In the genomic region with DNA sequence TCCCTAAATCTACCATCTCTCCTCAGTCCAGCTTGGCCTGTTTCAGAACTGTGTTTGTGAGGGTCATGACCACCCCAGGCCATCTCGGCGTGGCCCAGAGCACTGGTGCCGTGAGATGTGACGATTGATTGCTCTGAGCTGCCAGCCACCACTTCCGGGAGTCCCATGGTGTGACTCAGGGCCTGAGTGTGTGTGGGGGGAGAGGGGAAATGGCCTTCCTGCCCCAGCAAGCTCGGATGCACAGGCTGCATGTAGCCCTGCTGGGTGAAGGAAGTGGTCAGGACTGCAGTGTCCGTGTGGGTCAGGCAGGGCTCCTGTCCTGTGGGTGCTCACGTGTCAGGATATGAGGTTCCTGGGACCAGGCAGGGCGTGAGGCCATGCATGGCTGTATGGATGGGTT, we compare ENCODE assay signal across 17 mouse cellular contexts. TPM values are rescaled to one million over a fixed set of nuclear protein-coding genes. Genes with fewer than 3 reads are reported as not detected.
DNase-seq lines count a peak whose midpoint lies in the region; ATAC-seq and TF ChIP-seq lines count a peak whose summit lies in the region.
"Had no signal": no experiment of that assay in that cellular context is flagged by ENCODE, and none has a peak within 500 bp of the region (broad histone marks: within the 10 kb centered on the region; RNA-seq: fewer than 3 reads in every experiment).

No protein-coding gene starts in this region.

- no peaks in the 10 kb centered on the region for H3K4me1 ChIP-seq in lung, postnatal 0 days (ENCODE audit: insufficient read depth, low read depth, low read length)

- intact Hi-C loops in heart, postnatal 25 days (cut with DNase I): no loop called here

- no peaks in the 10 kb centered on the region for H3K9me3 ChIP-seq in lung, postnatal 0 days (ENCODE audit: low read length)
- H3K9me3 ChIP-seq: forebrain, embryonic 12.5 days; hindbrain, embryonic 15.5 days; kidney, embryonic 15.5 days; neural tube, embryonic 15.5 days had no signal

- no peak for DNase-seq in lung, postnatal 0 days (ENCODE audit: low spot score)
- no peak for DNase-seq in lung, postnatal 14 days
- DNase-seq in yolk sac, embryonic 10.5 days (ENCODE audit: low spot score): no peak
- DNase-seq in adrenal gland, postnatal 25 days: no peak
- DNase-seq in heart, postnatal 25 days (ENCODE audit: low spot score): no peak
- DNase-seq in gastrocnemius, adult 8-10 months (ENCODE audit: low spot score in 2 of 2): no peak
- DNase-seq: adrenal gland, adult 8-10 months; heart, adult 18-20 months; lung, postnatal 10 days had no signal

- WGBS in lung, postnatal 0 days: 29% methylated on average over 8 of the region's 9 CpGs
- WGBS in macrophage (ENCODE audit: missing documents): 6% methylated on average over 9 of the region's 9 CpGs

- H3K9ac ChIP-seq in lung, postnatal 0 days (replicated peaks; ENCODE audit: low read depth): no peak overlapping the region
- H3K9ac ChIP-seq: forebrain, embryonic 12.5 days; hindbrain, embryonic 15.5 days; kidney, embryonic 15.5 days; neural tube, embryonic 15.5 days had no signal

- no peak for TF ChIP-seq CTCF in lung, postnatal 0 days (IDR thresholded peaks at IDR 0.05)

- no peaks in the 10 kb centered on the region for H3K27me3 ChIP-seq in lung, postnatal 0 days (replicated peaks; ENCODE audit: insufficient read depth, low read length)
- H3K27me3 ChIP-seq: CH12.LX had no signal

- no peaks in the 10 kb centered on the region for H3K79me2 ChIP-seq in macrophage (ENCODE audit: inconsistent target)

- no peaks in the 10 kb centered on the region for H3K36me3 ChIP-seq in lung, postnatal 0 days (ENCODE audit: insufficient read depth, low read length)
- no peaks in the 10 kb centered on the region for H3K36me3 ChIP-seq in macrophage (ENCODE audit: inconsistent target)
- H3K36me3 ChIP-seq: forebrain, embryonic 12.5 days; kidney, embryonic 15.5 days had no signal

- peak; percentile 31; the same call in 1 of the 2 replicates for ATAC-seq in lung, postnatal 0 days
- peak; percentile 40 for ATAC-seq in activated CD4-positive, CD25-positive, alpha-beta regulatory T cell, adult 4 months
- ATAC-seq: midbrain, embryonic 16.5 days had no signal

- H3K27ac ChIP-seq in lung, postnatal 0 days (ENCODE audit: low read length): no peak overlapping the region
- H3K27ac ChIP-seq in macrophage: peak overlapping the region; percentile 59
- H3K27ac ChIP-seq: forebrain, embryonic 12.5 days; hindbrain, embryonic 15.5 days; kidney, embryonic 15.5 days; neural tube, embryonic 15.5 days had no signal

- H3K4me2 ChIP-seq in lung, postnatal 0 days (replicated peaks; ENCODE audit: low read depth, low read length): no peak overlapping the region
- H3K4me2 ChIP-seq: forebrain, embryonic 12.5 days; hindbrain, embryonic 15.5 days; neural tube, embryonic 15.5 days had no signal

- TF ChIP-seq EP300 in lung, postnatal 0 days (IDR thresholded peaks at IDR 0.05): no peak

- H3K4me3 ChIP-seq in lung, postnatal 0 days (ENCODE audit: low read depth, low read length): no peak overlapping the region
- H3K4me3 ChIP-seq in macrophage (ENCODE audit: inconsistent target): no peak overlapping the region
- H3K4me3 ChIP-seq: forebrain, embryonic 12.5 days; hindbrain, embryonic 15.5 days; kidney, embryonic 15.5 days; neural tube, embryonic 15.5 days had no signal

RNA-seq across cellular contexts. Expression of a gene that starts 23.7 kb away (rescaled TPM):
- 0.06 and 0.07 TPM in 2 replicates for polyA plus RNA-seq in lung, postnatal 0 days (2015; fragmentation: Nextera tagmentation; extraction: Ambion mirVana)
- polyA plus RNA-seq in activated CD4-positive, CD25-positive, alpha-beta regulatory T cell, adult 4 months (2017; shearing (Covaris generic)): under 1 TPM in 1 of 2 experiments, not detected in 1; 0.19 TPM
- 1 to 10 TPM in 2 of 26 experiments, under 1 TPM in 24; 0.16 to 4.3 (median 0.30) TPM for total RNA-seq in macrophage (2018; cell fraction: chromatin; rRNA removed)
- total RNA-seq in macrophage (2018; cell fraction: cytosol; rRNA removed): under 1 TPM in 21 of 26 experiments, not detected in 5; under 0.01 to 0.98 (median 0.03) TPM
- total RNA-seq in macrophage (2018; cell fraction: nucleus; rRNA removed): under 1 TPM in 24 of 26 experiments, not detected in 2; 0.07 to 0.33 (median 0.15) TPM
- 0.03 to 0.06 TPM (median 0.06 TPM) in 3 replicates for polyA plus RNA-seq in macrophage (2018)
- 4.2 and 9.5 TPM in 2 replicates for total RNA-seq in adrenal gland, postnatal 25 days (2021)
- total RNA-seq in heart, postnatal 25 days (2021): under 1 TPM; 0.08 to 0.14 TPM
- under 1 TPM; 0.05 to 0.54 (median 0.12) TPM for total RNA-seq in gastrocnemius, adult 8-10 months (2022)

RNA-seq across cellular contexts. Expression of a gene that starts 36.6 kb away (rescaled TPM):
- polyA plus RNA-seq in lung, postnatal 0 days (2015; fragmentation: Nextera tagmentation; extraction: Ambion mirVana): 265 and 266 TPM in 2 replicates
- 1,000 to 10,000 TPM; 1,059 to 1,071 TPM for polyA plus RNA-seq in activated CD4-positive, CD25-positive, alpha-beta regulatory T cell, adult 4 months (2017; shearing (Covaris generic))
- total RNA-seq in macrophage (2018; cell fraction: chromatin; rRNA removed): 100 to 1,000 TPM in 1 of 26 experiments, 10 to 100 TPM in 25; 10.9 to 129 (median 44.2) TPM
- total RNA-seq in macrophage (2018; cell fraction: cytosol; rRNA removed): 100 to 1,000 TPM; 265 to 772 (median 422) TPM
- 100 to 1,000 TPM in 3 of 26 experiments, 10 to 100 TPM in 23; 33.6 to 124 (median 63.7) TPM for total RNA-seq in macrophage (2018; cell fraction: nucleus; rRNA removed)
- 548 to 903 TPM (median 773 TPM) in 3 replicates for polyA plus RNA-seq in macrophage (2018)
- 458 and 532 TPM in 2 replicates for total RNA-seq in adrenal gland, postnatal 25 days (2021)
- total RNA-seq in heart, postnatal 25 days (2021): 100 to 1,000 TPM; 254 TPM
- 100 to 1,000 TPM; 195 to 290 (median 232) TPM for total RNA-seq in gastrocnemius, adult 8-10 months (2022)

RNA-seq across cellular contexts. Expression of a gene that starts 43.4 kb away (rescaled TPM):
- polyA plus RNA-seq in lung, postnatal 0 days (2015; fragmentation: Nextera tagmentation; extraction: Ambion mirVana): 0.53 and 0.70 TPM in 2 replicates
- polyA plus RNA-seq in activated CD4-positive, CD25-positive, alpha-beta regulatory T cell, adult 4 months (2017; shearing (Covaris generic)): not detected
- 1 to 10 TPM in 1 of 26 experiments, not detected in 25; 1.2 TPM for total RNA-seq in macrophage (2018; cell fraction: chromatin; rRNA removed)
- total RNA-seq in macrophage (2018; cell fraction: cytosol; rRNA removed): not detected
- total RNA-seq in macrophage (2018; cell fraction: nucleus; rRNA removed): not detected
- not detected in 3 replicates for polyA plus RNA-seq in macrophage (2018)
- 1.1 TPM in 1 of 2 replicates, not detected in the other for total RNA-seq in adrenal gland, postnatal 25 days (2021)
- total RNA-seq in heart, postnatal 25 days (2021): 10 to 100 TPM; 69.6 to 73.3 TPM
- not detected for total RNA-seq in gastrocnemius, adult 8-10 months (2022)

Comparison
In these comparisons a context has a peak if more than half of its experiments do, and no peak if none do; other contexts are left out.
1. RNA of a gene that starts 43.4 kb away (total RNA-seq): 69.6 to 73.3 TPM in heart, postnatal 25 days; 1.1 TPM in adrenal gland, postnatal 25 days and not detected in gastrocnemius, adult 8-10 months; every median in the first group is over 10 times any median in the second.